Mouse (Mus musculus): ENCODE data around the gene Gm47969. TPM values are rescaled to one million over a fixed set of nuclear protein-coding genes. Genes with fewer than 3 reads are reported as not detected.

The Gm47969 gene
- polyA plus RNA-seq, 1 experiment from 2014 or later = not detected

GRCm38 (mm10) chr1:83084790-83085189 lies 40.1 kb downstream of the Gm47969 start:
- H3K4me3 ChIP-seq (replicated peaks) = no peak overlapping the region
- whole genome bisulfite sequencing = 91% methylated on average over 2 of the region's 2 CpGs
- no peak overlapping the region for H3K9ac ChIP-seq (replicated peaks)
- no peaks in the 10 kb centered on the region for H3K4me1 ChIP-seq (replicated peaks)
- no peak overlapping the region for H3K27ac ChIP-seq
- no peak for ATAC-seq
- no peak overlapping the region for H3K4me2 ChIP-seq (replicated peaks)
- no peaks in the 10 kb centered on the region for H3K36me3 ChIP-seq
- H3K9me3 ChIP-seq = no peaks in the 10 kb centered on the region
- H3K27me3 ChIP-seq = no peaks in the 10 kb centered on the region

- ATAC-seq = no peak
- Histone ChIP-seq H3K4me1 (replicated peaks) (no peaks in the 10 kb centered on the region), H3K27me3 (no peaks in the 10 kb centered on the region), H3K9ac (replicated peaks) (no peak overlapping the region), H3K36me3 (no peaks in the 10 kb centered on the region), H3K27ac (no peak overlapping the region), H3K9me3 (no peaks in the 10 kb centered on the region), H3K4me3 (replicated peaks) (no peak overlapping the region), H3K4me2 (replicated peaks) (no peak overlapping the region)
- WGBS = 83% methylated on average over 3 of the region's 3 CpGs
Measured at GRCm38 (mm10) chr1:83091268-83091667, 46.5 kb downstream of the Gm47969 start.

Other genes with a start within 250 kb of the Gm47969 start
- gene Agfg1, start 205.4 kb upstream of the Gm47969 start, polyA plus RNA-seq (2015; fragmentation: Nextera tagmentation; extraction: Ambion mirVana) = 26.5 and 31.0 TPM in 2 replicates
- gene A030005L19Rik, start 131.6 kb upstream of the Gm47969 start, polyA plus RNA-seq (2015; fragmentation: Nextera tagmentation; extraction: Ambion mirVana) = 0.34 TPM in 1 of 2 replicates, not detected in the other
- gene A030014E15Rik, start 120.0 kb upstream of the Gm47969 start, polyA plus RNA-seq (2015; fragmentation: Nextera tagmentation; extraction: Ambion mirVana) = not detected in 2 replicates
- not detected in 2 replicates for gene Gm6217, start 113.5 kb upstream of the Gm47969 start, polyA plus RNA-seq (2015; fragmentation: Nextera tagmentation; extraction: Ambion mirVana)
- not detected in 2 replicates for gene A030003K21Rik, start 101.5 kb upstream of the Gm47969 start, polyA plus RNA-seq (2015; fragmentation: Nextera tagmentation; extraction: Ambion mirVana)
- not detected in 2 replicates for gene Gm7544, start 88.9 kb upstream of the Gm47969 start, polyA plus RNA-seq (2015; fragmentation: Nextera tagmentation; extraction: Ambion mirVana)
- gene Gm47955, start 84.6 kb upstream of the Gm47969 start, polyA plus RNA-seq (2015; fragmentation: Nextera tagmentation; extraction: Ambion mirVana) = not detected in 2 replicates
- gene Gm47959, start 44.4 kb upstream of the Gm47969 start, polyA plus RNA-seq (2015; fragmentation: Nextera tagmentation; extraction: Ambion mirVana) = not detected in 2 replicates
- gene Slc19a3, start 6.5 kb upstream of the Gm47969 start, polyA plus RNA-seq (2015; fragmentation: Nextera tagmentation; extraction: Ambion mirVana) = 0.58 and 0.63 TPM in 2 replicates
- gene Krtap28-10, start 2.5 kb upstream of the Gm47969 start, polyA plus RNA-seq (2015; fragmentation: Nextera tagmentation; extraction: Ambion mirVana) = not detected in 2 replicates
- gene A030005K14Rik, start 14.4 kb downstream of the Gm47969 start, polyA plus RNA-seq (2015; fragmentation: Nextera tagmentation; extraction: Ambion mirVana) = not detected in 2 replicates
- not detected in 2 replicates for gene Krtap28-13, start 16.0 kb downstream of the Gm47969 start, polyA plus RNA-seq (2015; fragmentation: Nextera tagmentation; extraction: Ambion mirVana)
- gene Ccl20, start 71.8 kb downstream of the Gm47969 start, polyA plus RNA-seq (2015; fragmentation: Nextera tagmentation; extraction: Ambion mirVana) = not detected in 2 replicates
- 0.40 and 0.81 TPM in 2 replicates for gene Daw1, start 114.8 kb downstream of the Gm47969 start, polyA plus RNA-seq (2015; fragmentation: Nextera tagmentation; extraction: Ambion mirVana)

Data from midbrain, embryonic 13.5 days (tissue).